Mouse (Mus musculus) E14TG2a.4 (cell line): ENCODE measurements around the gene Psmb4.

Experiments
- H3K27me3 ChIP-seq: 2 replicates; pipeline ENCODE4 v1.6.1; 2014; ENCODE audit warnings: low read length, control low read depth; ENCODE audit not compliant: insufficient read depth
- H3K36me3 ChIP-seq: 2 replicates; pipeline ENCODE4 v1.6.1; 2014; ENCODE audit warnings: low read length, control low read depth; ENCODE audit not compliant: insufficient read depth
- H3K4me1 ChIP-seq: replicated peaks from 2 replicates; pipeline ENCODE4 v1.6.1; 2014; ENCODE audit warnings: low read depth, low read length, control low read depth
- H3K4me3 ChIP-seq: replicated peaks from 2 replicates; pipeline ENCODE4 v1.5.1; 2014; ENCODE audit warnings: mild to moderate bottlenecking, low read length
- H3K9me3 ChIP-seq: 2 replicates; pipeline ENCODE4 v1.6.1; 2014; ENCODE audit warnings: low read length, control low read depth
- CTCF ChIP-seq: conservative IDR thresholded peaks from 2 replicates; pipeline ENCODE4 v1.5.1; 2014; ENCODE audit warnings: low read length
- NANOG ChIP-seq: IDR thresholded peaks from 2 replicates; pipeline ENCODE4 v1.6.1; 2014; ENCODE audit warnings: borderline replicate concordance, low read length, mixed read lengths
- POU5F1 ChIP-seq: IDR thresholded peaks from 2 replicates; pipeline ENCODE4 v1.6.1; 2014; ENCODE audit warnings: low read length, borderline replicate concordance

The Psmb4 gene

DNA sequence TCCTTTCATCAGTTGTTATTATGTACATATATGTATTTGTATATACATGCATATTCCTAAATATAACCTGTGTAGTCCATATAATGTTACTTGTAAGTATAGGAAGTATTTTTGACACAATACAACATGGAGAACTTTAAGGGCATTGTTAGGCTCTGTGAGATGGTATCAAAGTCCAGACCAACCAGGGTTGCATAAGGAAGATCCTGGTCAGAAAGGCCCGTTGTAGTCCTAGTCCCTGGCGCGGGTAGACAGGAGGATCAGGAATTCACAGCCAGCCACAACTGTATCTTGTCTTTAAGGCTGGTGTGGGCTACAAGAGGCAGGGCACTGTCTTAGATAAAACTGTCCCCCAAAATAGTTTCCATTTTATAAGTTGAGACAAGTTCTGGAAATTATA lies 17.8 kb downstream of the Psmb4 start:
- Histone ChIP-seq H3K9me3 (no peaks in the 10 kb centered on the region), H3K4me3 (no peak overlapping the region), H3K36me3 (peaks cover 91% of the 10 kb centered on the region), H3K4me1 (no peaks in the 10 kb centered on the region), H3K27me3 (no peaks in the 10 kb centered on the region)
- TF ChIP-seq POU5F1 = no peak
- TF ChIP-seq CTCF = no peak

DNA sequence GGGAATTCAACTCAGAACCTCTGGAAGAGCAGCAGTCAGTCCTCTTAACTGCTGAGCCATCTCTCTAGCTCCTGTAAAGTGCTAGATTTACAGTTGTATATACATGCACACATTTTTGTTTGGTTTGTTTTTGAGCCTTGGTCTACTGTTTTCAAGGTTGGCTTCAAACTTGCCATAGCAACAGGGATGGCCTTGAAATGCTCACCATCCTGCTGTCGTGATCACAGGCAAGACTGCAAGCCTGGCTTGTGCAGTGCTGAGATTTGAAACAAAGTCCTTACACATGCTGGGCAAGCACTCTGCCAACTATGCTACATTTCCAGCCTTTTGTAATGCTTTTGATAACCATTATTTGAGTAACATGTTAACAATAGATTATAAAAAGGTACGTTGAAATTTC lies 27.3 kb downstream of the Psmb4 start:
- H3K9me3 ChIP-seq = no peaks in the 10 kb centered on the region
- H3K4me3 ChIP-seq = no peak overlapping the region
- H3K4me1 ChIP-seq = peaks cover 12% of the 10 kb centered on the region
- H3K27me3 ChIP-seq = no peaks in the 10 kb centered on the region
- TF ChIP-seq POU5F1 (no peak), CTCF (no peak), NANOG (no peak)
- H3K36me3 ChIP-seq = peaks cover 87% of the 10 kb centered on the region

DNA sequence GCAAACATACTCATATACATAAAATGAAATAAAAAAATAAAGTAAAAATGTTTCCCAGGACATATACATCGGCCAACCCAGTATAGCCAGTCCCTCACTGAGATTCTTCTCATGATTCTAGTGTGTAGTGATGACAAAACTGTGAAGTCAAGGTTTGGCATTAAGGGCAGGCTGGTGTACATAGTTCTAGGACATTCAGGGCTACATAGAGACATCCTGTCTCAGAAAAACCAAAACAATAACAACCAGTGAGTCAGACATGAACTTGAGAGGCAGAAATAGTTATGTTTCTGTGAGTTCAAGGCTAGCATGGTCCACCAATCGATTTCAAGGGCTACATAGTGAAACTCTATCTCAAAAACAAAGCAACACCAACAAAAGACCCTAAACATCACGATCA lies 34.5 kb downstream of the Psmb4 start:
- Histone ChIP-seq H3K4me3 (no peak overlapping the region), H3K27me3 (no peaks in the 10 kb centered on the region), H3K4me1 (peaks cover 43% of the 10 kb centered on the region), H3K9me3 (no peaks in the 10 kb centered on the region), H3K36me3 (peaks cover 41% of the 10 kb centered on the region)
- TF ChIP-seq CTCF = no peak
- TF ChIP-seq NANOG = no peak
- no peak for TF ChIP-seq POU5F1

DNA sequence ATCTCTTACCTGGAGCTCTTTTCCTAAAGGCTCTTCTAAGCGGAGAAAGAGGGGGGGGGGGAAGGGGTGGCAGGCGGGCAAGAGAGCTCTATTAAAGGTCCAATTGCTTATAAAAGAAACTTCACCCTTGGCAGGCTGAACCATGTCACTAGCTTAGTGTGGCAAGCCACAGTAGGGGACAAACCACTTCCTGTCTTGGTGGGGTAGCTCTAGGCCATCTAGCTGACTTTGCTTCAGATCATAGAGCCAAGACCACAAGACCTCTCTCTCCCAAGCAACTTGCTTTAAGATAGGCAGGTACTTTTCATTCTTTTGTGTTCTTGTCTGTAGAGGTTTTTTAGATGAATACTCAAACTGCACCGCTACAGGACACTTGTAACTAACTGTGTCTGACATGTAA lies 35.0 kb downstream of the Psmb4 start:
- Histone ChIP-seq H3K4me1 (peaks cover 47% of the 10 kb centered on the region), H3K36me3 (peaks cover 36% of the 10 kb centered on the region), H3K9me3 (no peaks in the 10 kb centered on the region), H3K4me3 (no peak overlapping the region), H3K27me3 (no peaks in the 10 kb centered on the region)
- TF ChIP-seq NANOG = no peak
- TF ChIP-seq CTCF = no peak
- no peak for TF ChIP-seq POU5F1

DNA sequence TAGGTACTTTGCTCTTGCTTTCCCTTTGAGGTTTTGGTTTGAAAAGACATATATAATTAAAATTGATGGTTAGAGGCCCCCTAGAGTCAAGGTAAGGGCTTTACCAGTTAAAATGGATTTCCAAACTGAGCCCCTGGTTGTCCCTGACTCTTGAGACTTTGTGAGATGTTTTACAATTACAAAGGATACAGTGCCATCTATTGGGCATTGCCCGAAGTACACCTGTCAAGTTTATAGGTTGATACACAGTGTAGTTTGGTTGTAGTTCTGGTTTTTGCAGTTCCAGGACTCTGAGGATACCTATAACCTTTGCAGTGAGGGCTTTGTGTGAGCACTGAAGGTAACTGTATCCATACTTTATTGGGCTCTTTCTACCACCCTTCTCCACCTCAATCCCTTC lies 37.4 kb downstream of the Psmb4 start:
- Histone ChIP-seq H3K36me3 (peaks cover 12% of the 10 kb centered on the region), H3K9me3 (no peaks in the 10 kb centered on the region), H3K4me1 (peaks cover 59% of the 10 kb centered on the region), H3K27me3 (no peaks in the 10 kb centered on the region), H3K4me3 (no peak overlapping the region)
- TF ChIP-seq NANOG (no peak), CTCF (peak; percentile 67), POU5F1 (no peak)

DNA sequence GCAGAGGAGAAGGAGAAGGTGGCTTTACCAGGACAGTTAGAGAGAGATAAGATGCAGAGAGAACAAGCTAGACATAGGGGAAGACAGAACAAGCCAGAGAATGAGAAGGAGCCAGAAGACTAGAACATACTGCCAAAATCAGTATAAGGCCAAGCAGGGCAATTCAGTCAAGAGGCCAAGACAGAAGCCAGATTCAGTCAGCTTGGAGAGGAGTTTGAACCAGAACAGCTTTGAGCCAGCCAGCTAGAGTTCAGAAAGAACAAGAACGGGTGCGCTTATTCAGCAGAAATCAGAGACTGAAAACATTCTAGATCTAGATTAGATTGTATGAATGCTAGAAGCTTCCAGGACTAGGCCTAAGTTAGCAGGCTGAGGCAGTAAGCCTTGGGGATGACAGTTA lies 39.4 kb downstream of the Psmb4 start:
- Histone ChIP-seq H3K27me3 (no peaks in the 10 kb centered on the region), H3K36me3 (peaks cover 4% of the 10 kb centered on the region; the same call in 1 of the 2 replicates), H3K9me3 (no peaks in the 10 kb centered on the region), H3K4me3 (no peak overlapping the region), H3K4me1 (peaks cover 60% of the 10 kb centered on the region)
- TF ChIP-seq CTCF (no peak), POU5F1 (no peak), NANOG (no peak)

DNA sequence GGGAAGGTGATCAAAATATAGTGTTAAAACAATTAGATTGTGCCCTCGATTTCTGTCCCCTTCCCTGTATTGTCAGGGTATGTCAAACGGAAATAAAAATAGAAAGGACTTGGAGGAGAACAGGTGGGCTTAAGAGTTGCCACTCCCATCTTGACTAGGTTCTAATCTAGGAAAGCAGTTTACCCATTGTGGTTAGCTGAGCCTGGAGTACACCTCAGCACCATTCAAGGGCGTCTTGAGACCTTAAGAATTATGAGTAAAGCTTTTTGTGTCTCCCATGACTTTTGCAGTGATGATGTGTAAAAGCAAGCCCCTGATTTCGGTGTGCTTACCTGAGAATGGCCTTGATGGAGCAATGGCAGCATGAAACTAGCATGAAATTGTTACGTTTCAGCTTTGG lies 47.7 kb downstream of the Psmb4 start:
- Histone ChIP-seq H3K4me3 (peak overlapping the region; percentile 85; the same call in 1 of the 2 replicates), H3K27me3 (no peaks in the 10 kb centered on the region), H3K36me3 (peaks cover 7% of the 10 kb centered on the region), H3K9me3 (no peaks in the 10 kb centered on the region), H3K4me1 (peaks cover 48% of the 10 kb centered on the region)
- TF ChIP-seq NANOG (no peak), CTCF (no peak), POU5F1 (no peak)

DNA sequence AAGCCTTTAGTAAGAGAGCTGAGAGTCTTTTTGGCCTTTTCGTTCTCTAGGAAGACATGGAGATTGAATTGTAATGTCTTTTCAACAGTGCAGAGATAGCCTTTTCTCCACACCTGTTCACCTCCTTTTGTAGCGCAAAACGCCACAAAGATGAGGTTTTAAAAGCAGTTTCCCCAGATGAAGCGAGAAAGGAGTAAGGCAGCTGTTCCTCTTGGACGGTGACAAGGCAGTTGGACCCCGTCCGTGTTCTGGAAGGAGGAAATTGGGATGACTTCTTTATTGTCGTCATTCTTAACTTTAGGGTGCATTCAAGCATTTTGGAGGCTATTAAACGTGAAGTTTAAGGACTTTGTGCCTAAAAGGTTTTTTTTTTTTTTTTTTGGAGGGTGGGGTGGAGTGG lies 48.1 kb downstream of the Psmb4 start:
- H3K27me3 ChIP-seq = no peaks in the 10 kb centered on the region
- peaks cover 7% of the 10 kb centered on the region for H3K36me3 ChIP-seq
- peaks cover 49% of the 10 kb centered on the region for H3K4me1 ChIP-seq
- no peak for TF ChIP-seq NANOG
- TF ChIP-seq POU5F1 = no peak
- no peak for TF ChIP-seq CTCF
- H3K9me3 ChIP-seq = no peaks in the 10 kb centered on the region
- H3K4me3 ChIP-seq = peak overlapping the region; percentile 85

DNA sequence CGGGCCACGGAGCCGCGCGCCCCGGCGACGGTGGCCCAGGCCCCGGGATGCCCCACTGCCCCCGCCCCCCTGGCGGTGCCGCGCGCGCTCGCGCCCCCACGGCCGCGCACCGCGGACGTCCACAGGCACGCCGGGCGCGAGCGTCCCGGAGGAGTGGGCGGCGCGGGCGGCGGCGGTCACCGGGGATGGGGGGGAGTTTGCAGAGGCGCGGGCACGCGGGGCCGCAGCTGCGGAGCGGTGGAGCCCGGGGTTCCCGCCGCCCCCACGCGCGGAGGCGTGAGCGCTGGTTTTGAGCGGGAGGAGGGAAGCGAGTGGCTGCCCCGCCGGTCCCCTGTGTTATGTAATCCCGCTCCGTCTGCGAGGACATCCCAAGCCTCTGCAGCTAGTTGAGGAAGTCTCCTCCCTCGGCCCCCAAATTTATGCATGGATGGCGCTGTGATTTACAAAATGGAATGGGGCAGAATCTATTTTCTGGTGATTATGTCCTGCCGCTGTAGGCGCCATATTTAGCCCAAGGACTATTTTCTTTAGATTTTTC lies 48.7 kb downstream of the Psmb4 start:
- H3K36me3 ChIP-seq = peaks cover 7% of the 10 kb centered on the region
- no peaks in the 10 kb centered on the region for H3K27me3 ChIP-seq
- H3K9me3 ChIP-seq = no peaks in the 10 kb centered on the region
- H3K4me3 ChIP-seq = peak overlapping the region; percentile 85
- peaks cover 47% of the 10 kb centered on the region for H3K4me1 ChIP-seq
- TF ChIP-seq NANOG (no peak), POU5F1 (no peak), CTCF (no peak)
